Mouse (Mus musculus): ENCODE data around the gene Lat2.

GRCm38 (mm10) chr5:134606314-134606713 is 8.5 kb downstream of the Lat2 start:
- TF ChIP-seq POLR2A (IDR thresholded peaks at IDR 0.05; ENCODE audit: insufficient read depth, low read depth, low read length) = no peak
- no peak for TF ChIP-seq CTCF (IDR thresholded peaks at IDR 0.05; ENCODE audit: insufficient read depth, low read depth, low read length)
